Comparison of ENCODE assay signal across 20 mouse cellular contexts in genomic region chr7:122415387-122415786, GRCm38 (mm10).
A peak's percentile ranks its signal among the peaks of the same experiment; 100 is the strongest.
DNase-seq lines count a peak whose midpoint lies in the region; ATAC-seq and TF ChIP-seq lines count a peak whose summit lies in the region.
"Had no signal": no experiment of that assay in that cellular context is flagged by ENCODE, and none has a peak within 500 bp of the region (broad histone marks: within the 10 kb centered on the region; RNA-seq: fewer than 3 reads in every experiment).

No protein-coding gene starts in this region.

- no peak for TF ChIP-seq POLR2A in bone marrow macrophage, adult 2 months (IDR thresholded peaks at IDR 0.05; ENCODE audit: borderline replicate concordance, low read depth, low read length)

- H3K36me3 ChIP-seq in hindbrain, embryonic 13.5 days: no peaks in the 10 kb centered on the region
- H3K36me3 ChIP-seq in hindbrain, postnatal 0 days (ENCODE audit: insufficient read depth, low read length): no peaks in the 10 kb centered on the region
- H3K36me3 ChIP-seq in neural tube, embryonic 15.5 days: no peaks in the 10 kb centered on the region
- H3K36me3 ChIP-seq: forebrain, embryonic 12.5 days; heart, embryonic 15.5 days; hindbrain, embryonic 10.5 days; intestine, embryonic 15.5 days; liver, embryonic 12.5 days had no signal

- DNase-seq in hindbrain, postnatal 0 days (ENCODE audit: low spot score): no peak
- no peak for DNase-seq in kidney, postnatal 10 days
- no peak for DNase-seq in gastrocnemius, postnatal 4 days (ENCODE audit: low spot score in 2 of 2)
- no peak for DNase-seq in MN1 (ENCODE audit: low spot score)
- DNase-seq: adrenal gland, postnatal 10 days; cerebellum, adult 11-12 months; gastrocnemius, postnatal 14 days; kidney, adult 9 months; kidney, postnatal 36 days; lung, embryonic 14.5 days; thymus, postnatal 36 days had no signal

- no peaks in the 10 kb centered on the region for H3K9me3 ChIP-seq in hindbrain, embryonic 13.5 days
- no peaks in the 10 kb centered on the region for H3K9me3 ChIP-seq in hindbrain, postnatal 0 days (ENCODE audit: low read length)
- no peaks in the 10 kb centered on the region for H3K9me3 ChIP-seq in neural tube, embryonic 15.5 days (replicated peaks)
- H3K9me3 ChIP-seq: forebrain, embryonic 12.5 days; heart, embryonic 15.5 days; hindbrain, embryonic 10.5 days; intestine, embryonic 15.5 days; liver, embryonic 12.5 days had no signal

- H3K27ac ChIP-seq in hindbrain, embryonic 13.5 days: no peak overlapping the region
- no peak overlapping the region for H3K27ac ChIP-seq in hindbrain, postnatal 0 days
- H3K27ac ChIP-seq in bone marrow macrophage, adult 2 months (ENCODE audit: insufficient read depth, low read depth, low read length): 0 out of 2 replicates have a peak overlapping the region, but pooled peaks have one; percentile 8
- H3K27ac ChIP-seq in neural tube, embryonic 15.5 days (replicated peaks): no peak overlapping the region
- H3K27ac ChIP-seq: forebrain, embryonic 12.5 days; heart, embryonic 15.5 days; hindbrain, embryonic 10.5 days; intestine, embryonic 15.5 days; liver, embryonic 12.5 days had no signal

- no peak overlapping the region for H3K4me2 ChIP-seq in hindbrain, embryonic 13.5 days
- H3K4me2 ChIP-seq in hindbrain, postnatal 0 days (ENCODE audit: low read depth, low read length): no peak overlapping the region
- no peak overlapping the region for H3K4me2 ChIP-seq in neural tube, embryonic 15.5 days
- H3K4me2 ChIP-seq: forebrain, embryonic 12.5 days; heart, embryonic 15.5 days; intestine, embryonic 15.5 days; liver, embryonic 12.5 days; lung, embryonic 14.5 days had no signal

- no peak for TF ChIP-seq CTCF in hindbrain, postnatal 0 days (IDR thresholded peaks at IDR 0.05; ENCODE audit: low read depth)
- no peak for TF ChIP-seq CTCF in bone marrow macrophage, adult 2 months (IDR thresholded peaks at IDR 0.05; ENCODE audit: low read depth, low read length)

- H3K4me1 ChIP-seq in hindbrain, embryonic 13.5 days (replicated peaks): peaks cover 18% of the 10 kb centered on the region
- H3K4me1 ChIP-seq in hindbrain, postnatal 0 days (ENCODE audit: insufficient read depth, low read length): no peaks in the 10 kb centered on the region
- peaks cover 35% of the 10 kb centered on the region for H3K4me1 ChIP-seq in bone marrow macrophage, adult 2 months (ENCODE audit: control insufficient read depth, insufficient read depth, low read length)
- H3K4me1 ChIP-seq in neural tube, embryonic 15.5 days: peaks cover 13% of the 10 kb centered on the region
- H3K4me1 ChIP-seq: forebrain, embryonic 12.5 days; heart, embryonic 15.5 days; intestine, embryonic 15.5 days; liver, embryonic 12.5 days had no signal

- H3K9ac ChIP-seq in hindbrain, embryonic 13.5 days: no peak overlapping the region
- no peak overlapping the region for H3K9ac ChIP-seq in hindbrain, postnatal 0 days (replicated peaks; ENCODE audit: low read length)
- H3K9ac ChIP-seq in neural tube, embryonic 15.5 days (replicated peaks): no peak overlapping the region
- H3K9ac ChIP-seq: forebrain, embryonic 12.5 days; heart, embryonic 15.5 days; intestine, embryonic 15.5 days; liver, embryonic 12.5 days; lung, embryonic 14.5 days had no signal

- H3K4me3 ChIP-seq in hindbrain, embryonic 13.5 days: no peak overlapping the region
- no peak overlapping the region for H3K4me3 ChIP-seq in hindbrain, postnatal 0 days (ENCODE audit: low read length)
- no peak overlapping the region for H3K4me3 ChIP-seq in bone marrow macrophage, adult 2 months (ENCODE audit: insufficient read depth, low read length)
- H3K4me3 ChIP-seq in neural tube, embryonic 15.5 days (replicated peaks): no peak overlapping the region
- H3K4me3 ChIP-seq: forebrain, embryonic 12.5 days; heart, embryonic 15.5 days; hindbrain, embryonic 10.5 days; intestine, embryonic 15.5 days; liver, embryonic 12.5 days had no signal

- 0 out of 2 replicates have a peak, but pooled peaks have one; percentile 27 for ATAC-seq in hindbrain, embryonic 13.5 days (ENCODE audit: low FRiP score)
- ATAC-seq in hindbrain, postnatal 0 days: no peak
- ATAC-seq in megakaryocyte, adult 5-6 weeks (ENCODE audit: poor library complexity, severe bottlenecking): peak; percentile 74
- peak; percentile 7; the same call in 1 of the 2 replicates for ATAC-seq in neural tube, embryonic 15.5 days (ENCODE audit: low FRiP score)
- ATAC-seq: intestine, embryonic 15.5 days; liver, embryonic 12.5 days had no signal

- WGBS in hindbrain, embryonic 13.5 days: 90% methylated on average over 9 of the region's 9 CpGs
- WGBS in hindbrain, postnatal 0 days: 85% methylated on average over 9 of the region's 9 CpGs
- 82% methylated on average over 9 of the region's 9 CpGs for WGBS in neural tube, embryonic 15.5 days

- no peaks in the 10 kb centered on the region for H3K27me3 ChIP-seq in hindbrain, embryonic 13.5 days
- no peaks in the 10 kb centered on the region for H3K27me3 ChIP-seq in hindbrain, postnatal 0 days (ENCODE audit: insufficient read depth, low read length)
- H3K27me3 ChIP-seq in neural tube, embryonic 15.5 days (replicated peaks): no peaks in the 10 kb centered on the region
- H3K27me3 ChIP-seq: forebrain, embryonic 12.5 days; heart, embryonic 15.5 days; intestine, embryonic 15.5 days; liver, embryonic 12.5 days had no signal
